Mouse (Mus musculus) intestine, postnatal 0 days (tissue): ENCODE results near the gene Fam213a. TPM values are rescaled to one million over a fixed set of nuclear protein-coding genes. Genes with fewer than 3 reads are reported as not detected.
"Not testable (repeated sequence)": the region's sequence is repeated elsewhere in the genome, so short reads cannot be mapped to it uniquely, and the experiment has no call there.

Experiments
- ATAC-seq: fragments of 200-750 bp; cut with Nextera tagmentation; 2 replicates; pipeline ENCODE4 v1.8.0; 2017; ENCODE audit warnings: mild to moderate bottlenecking, moderate TSS enrichment, moderate library complexity
- H3K27ac ChIP-seq: fragments of 300-500 bp; sonication (generic); 2 replicates; pipeline ENCODE4 v1.5.1; 2014; ENCODE audit warnings: mild to moderate bottlenecking, low read depth, low read length, moderate library complexity
- H3K27me3 ChIP-seq: fragments of 300-500 bp; sonication (generic); replicated peaks from 2 replicates; pipeline ENCODE4 v1.6.1; 2014; ENCODE audit warnings: low read length, mixed read lengths; ENCODE audit not compliant: control insufficient read depth, insufficient read depth
- H3K36me3 ChIP-seq: fragments of 300-500 bp; sonication (generic); 2 replicates; pipeline ENCODE4 v1.6.1; 2014; ENCODE audit warnings: mild to moderate bottlenecking, moderate library complexity; ENCODE audit not compliant: control insufficient read depth, insufficient read depth
- H3K4me1 ChIP-seq: fragments of 300-500 bp; sonication (generic); replicated peaks from 2 replicates; pipeline ENCODE4 v1.6.1; 2014; ENCODE audit warnings: antibody characterized with exemption, low read length, mixed read lengths; ENCODE audit not compliant: control insufficient read depth, insufficient read depth
- H3K4me2 ChIP-seq: fragments of 300-500 bp; sonication (generic); replicated peaks from 2 replicates; pipeline ENCODE4 v1.6.1; 2014; ENCODE audit warnings: low read depth, mild to moderate bottlenecking, moderate library complexity
- H3K4me3 ChIP-seq: fragments of 300-500 bp; sonication (generic); 2 replicates; pipeline ENCODE4 v1.5.1; 2014; ENCODE audit warnings: low read depth, low read length
- H3K9ac ChIP-seq: fragments of 300-500 bp; sonication (generic); 2 replicates; pipeline ENCODE4 v1.6.1; 2014; ENCODE audit warnings: mild to moderate bottlenecking, low read depth, low read length
- H3K9me3 ChIP-seq: fragments of 300-500 bp; sonication (generic); 2 replicates; pipeline ENCODE4 v1.6.1; 2016; ENCODE audit warnings: mixed run types; ENCODE audit not compliant: control insufficient read depth
- CTCF ChIP-seq: sonication (generic); IDR thresholded peaks from 2 replicates; pipeline ENCODE4 v1.5.1; 2016; ENCODE audit warnings: low read depth, mild to moderate bottlenecking, control low read depth, antibody characterized with exemption, moderate library complexity
- WGBS: fragments of 180-500 bp; shearing (Covaris S2); extraction: QIAGEN DNeasy Blood & Tissue Kit; methylation state at CpG from one replicate; pipeline ENCODE4 v1.1.7; 2014; 5-methylcytosine and 5-hydroxymethylcytosine counted together
- polyA plus RNA-seq: library from polyadenylated mRNA; unstranded; fragments of >200 nt; fragmentation: Nextera tagmentation; extraction: Ambion mirVana; gene quantifications from 2 replicates; pipeline ENCODE4 v1.2.1, GENCODE M21; 2015

The Fam213a gene
- 86.9 and 96.2 TPM in 2 replicates for polyA plus RNA-seq

- H3K27ac ChIP-seq = peak within 1 kb of the TSS; percentile 10; the same call in 1 of the 2 replicates
- H3K4me2 ChIP-seq = peak within 1 kb of the TSS; percentile 88
- WGBS = 5% methylated on average over 32 of the region's 32 CpGs
- ATAC-seq = peak; percentile 92
- no peaks in the 10 kb centered on the region for H3K9me3 ChIP-seq
- no peaks in the 10 kb centered on the region for H3K36me3 ChIP-seq
- peak within 1 kb of the TSS; percentile 47 for H3K9ac ChIP-seq
- peak within 1 kb of the TSS; percentile 52 for H3K4me3 ChIP-seq
- peaks cover 3% of the 10 kb centered on the region; the same call in 1 of the 2 replicates for H3K4me1 ChIP-seq
- no peaks in the 10 kb centered on the region for H3K27me3 ChIP-seq
- TF ChIP-seq CTCF = no peak
Measured at GRCm38 (mm10) chr14:41013630-41014613, at the start of gene Fam213a. Gene Fam213a (minus strand): TSS chr14:41013788.

GRCm38 (mm10) chr14:41053190-41053589, 39.6 kb upstream of the Fam213a start:
- H3K9ac ChIP-seq, ATAC-seq, H3K4me2 ChIP-seq, H3K27ac ChIP-seq, H3K4me3 ChIP-seq, H3K9me3 ChIP-seq, H3K36me3 ChIP-seq, H3K27me3 ChIP-seq, H3K4me1 ChIP-seq: not testable (repeated sequence)
- WGBS = 73% methylated on average over 3 of the region's 4 CpGs
- TF ChIP-seq CTCF = peak; percentile 18; the same call in 1 of the 2 replicates

GRCm38 (mm10) chr14:41052481-41052880, 38.9 kb upstream of the Fam213a start:
- H3K9me3 ChIP-seq = no peaks in the 10 kb centered on the region
- H3K9ac ChIP-seq = no peak overlapping the region
- H3K4me2 ChIP-seq = no peak overlapping the region
- TF ChIP-seq CTCF = peak; percentile 51
- no peaks in the 10 kb centered on the region for H3K36me3 ChIP-seq
- H3K27me3 ChIP-seq = no peaks in the 10 kb centered on the region
- ATAC-seq = no peak
- H3K4me1 ChIP-seq = no peaks in the 10 kb centered on the region
- H3K4me3 ChIP-seq = no peak overlapping the region
- H3K27ac ChIP-seq = no peak overlapping the region
- 73% methylated on average over 5 of the region's 5 CpGs for WGBS

- TF ChIP-seq CTCF = no peak
- H3K4me2 ChIP-seq = no peak overlapping the region
- H3K27me3 ChIP-seq = no peaks in the 10 kb centered on the region
- no peaks in the 10 kb centered on the region for H3K36me3 ChIP-seq
- no peak for ATAC-seq
- H3K27ac ChIP-seq = no peak overlapping the region
- no peaks in the 10 kb centered on the region for H3K4me1 ChIP-seq
- H3K9me3 ChIP-seq = no peaks in the 10 kb centered on the region
- WGBS = 60% methylated on average over 6 of the region's 6 CpGs
- no peak overlapping the region for H3K9ac ChIP-seq
- no peak overlapping the region for H3K4me3 ChIP-seq
Measured at GRCm38 (mm10) chr14:41050471-41050870, 36.9 kb upstream of the Fam213a start.

- TF ChIP-seq CTCF = no peak
- Histone ChIP-seq H3K9me3 (no peaks in the 10 kb centered on the region), H3K27me3 (no peaks in the 10 kb centered on the region), H3K4me3 (no peak overlapping the region), H3K9ac (no peak overlapping the region), H3K27ac (no peak overlapping the region), H3K4me1 (no peaks in the 10 kb centered on the region), H3K4me2 (no peak overlapping the region), H3K36me3 (no peaks in the 10 kb centered on the region)
- WGBS = 76% methylated on average over 2 of the region's 2 CpGs
- ATAC-seq = no peak
Measured at GRCm38 (mm10) chr14:41047402-41047801, 33.8 kb upstream of the Fam213a start.

- 35% methylated on average over 6 of the region's 6 CpGs for WGBS
- Histone ChIP-seq H3K9ac (no peak overlapping the region), H3K36me3 (no peaks in the 10 kb centered on the region)
Measured at GRCm38 (mm10) chr14:41035146-41035798, 21.7 kb upstream of the Fam213a start.

More at GRCm38 (mm10) chr14:41035146-41035798, 21.7 kb upstream of the Fam213a start:
- Histone ChIP-seq H3K4me3 (no peak overlapping the region), H3K4me1 (no peaks in the 10 kb centered on the region), H3K4me2 (no peak overlapping the region), H3K27me3 (no peaks in the 10 kb centered on the region), H3K27ac (no peak overlapping the region), H3K9me3 (no peaks in the 10 kb centered on the region)
- no peak for ATAC-seq
- peak; percentile 94 for TF ChIP-seq CTCF
